Mouse (Mus musculus) myocyte (in vitro differentiated cells): Measurements from ENCODE around the gene Plscr3. TPM values are rescaled to one million over a fixed set of nuclear protein-coding genes. Genes with fewer than 3 reads are reported as not detected.
A peak's percentile ranks its signal among the peaks of the same experiment; 100 is the strongest.

Experiments
- H3K27me3 ChIP-seq: one replicate; pipeline ENCODE4 v1.6.1; 2011; ENCODE audit not compliant: control insufficient read depth, insufficient read depth, insufficient read length
- H3K36me3 ChIP-seq: one replicate; pipeline ENCODE4 v1.6.1; 2011; ENCODE audit not compliant: control insufficient read depth, insufficient read depth
- H3K4me2 ChIP-seq: one replicate; pipeline ENCODE4 v1.6.1; 2011; ENCODE audit warnings: low read depth, control low read depth
- H3K4me3 ChIP-seq: one replicate; pipeline ENCODE4 v1.5.1; 2011; ENCODE audit warnings: mild to moderate bottlenecking, control low read depth, moderate library complexity
- H3K79me2 ChIP-seq: one replicate; pipeline ENCODE4 v1.6.1; 2011; ENCODE audit not compliant: control insufficient read depth, insufficient read depth
- H3ac ChIP-seq: one replicate; pipeline ENCODE4 v1.6.1; 2011; ENCODE audit not compliant: control insufficient read depth, insufficient read length
- CEBPB ChIP-seq: IDR thresholded peaks from 2 replicates; pipeline ENCODE4 v1.6.1; 2011; ENCODE audit warnings: mild to moderate bottlenecking, moderate library complexity; ENCODE audit not compliant: poor library complexity, insufficient read depth, severe bottlenecking
- E2F4 ChIP-seq: IDR thresholded peaks from one replicate; pipeline ENCODE4 v1.6.1; 2011; ENCODE audit warnings: mild to moderate bottlenecking, control low read depth, moderate library complexity; ENCODE audit not compliant: insufficient read depth
- MAX ChIP-seq: IDR thresholded peaks from one replicate; pipeline ENCODE4 v1.6.1; 2011; ENCODE audit warnings: low read depth, mild to moderate bottlenecking, control low read depth
- MYOD1 ChIP-seq, 3 experiments: IDR thresholded peaks; one replicate each; pipeline ENCODE4 v1.6.1; 2011; ENCODE audit warnings: control low read depth in 2 of 3, low read depth in 2 of 3, mild to moderate bottlenecking in 2 of 3, moderate library complexity in 1 of 3; ENCODE audit not compliant: insufficient read length in 2 of 3, control insufficient read depth in 1 of 3
- MYOG ChIP-seq, 3 experiments: IDR thresholded peaks; one replicate each; pipeline ENCODE4 v1.6.1; 2011; ENCODE audit warnings: control low read depth in 2 of 3, low read depth in 2 of 3, mild to moderate bottlenecking in 2 of 3; ENCODE audit not compliant: insufficient read length in 2 of 3, control insufficient read depth in 1 of 3, insufficient read depth in 1 of 3
- POLR2A ChIP-seq: IDR thresholded peaks from one replicate; pipeline ENCODE4 v1.6.1; 2011; ENCODE audit warnings: low read depth, mild to moderate bottlenecking, control low read depth, moderate library complexity; ENCODE audit not compliant: insufficient read length
- POLR2AphosphoS2 ChIP-seq: IDR thresholded peaks from one replicate; pipeline ENCODE4 v1.6.1; 2011; ENCODE audit warnings: low read depth, control low read depth; ENCODE audit not compliant: insufficient read length
- REST ChIP-seq: IDR thresholded peaks from one replicate; pipeline ENCODE4 v1.6.1; 2011; ENCODE audit warnings: mild to moderate bottlenecking, control low read depth, moderate library complexity; ENCODE audit not compliant: insufficient read depth, insufficient read length
- SRF ChIP-seq: IDR thresholded peaks from one replicate; pipeline ENCODE4 v1.6.1; 2011; ENCODE audit warnings: low read depth; ENCODE audit not compliant: control insufficient read depth, insufficient read length
- TCF12 ChIP-seq: IDR thresholded peaks from one replicate; pipeline ENCODE4 v1.6.1; 2011; ENCODE audit warnings: mild to moderate bottlenecking, control low read depth; ENCODE audit not compliant: poor library complexity, insufficient read depth, severe bottlenecking
- TCF3 ChIP-seq: IDR thresholded peaks from one replicate; pipeline ENCODE4 v1.6.1; 2011; ENCODE audit warnings: low read depth, control low read depth; ENCODE audit not compliant: insufficient read length
- USF1 ChIP-seq: IDR thresholded peaks from one replicate; pipeline ENCODE4 v1.6.1; 2011; ENCODE audit warnings: low read depth, mild to moderate bottlenecking, control low read depth, moderate library complexity
- polyA plus RNA-seq: library from polyadenylated mRNA; unstranded; fragments of >200 nt; fragmentation: generic; extraction: Trizol; gene quantifications from one replicate; pipeline ENCODE4 v1.2.1, GENCODE M21; 2012; ENCODE audit warnings: missing spikeins

Gene Plscr3
- polyA plus RNA-seq, 1 experiment = 91.9 TPM

DNA sequence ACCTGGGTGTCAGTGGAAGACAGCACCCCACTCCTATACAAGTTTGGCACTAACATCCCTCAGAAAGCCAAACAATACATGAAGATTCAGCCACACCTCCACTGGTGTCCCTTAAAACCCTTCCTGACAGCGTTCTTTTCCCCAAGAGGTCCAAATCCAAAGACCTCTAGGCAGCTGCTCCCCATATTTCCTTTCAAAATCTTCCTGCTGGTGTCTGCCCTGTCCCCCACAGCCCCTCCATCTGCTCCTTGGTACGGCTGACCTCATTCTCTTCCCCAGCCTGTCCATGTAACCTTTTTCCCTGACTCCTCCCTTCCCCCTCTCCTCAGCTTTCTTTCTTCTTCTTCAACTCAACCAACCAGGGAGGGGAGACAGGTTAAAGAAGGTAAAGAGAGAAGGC, 22.7 kb upstream of the Plscr3 start:
- no peak overlapping the region for H3K4me2 ChIP-seq
- TF ChIP-seq E2F4 (no peak), MYOD1 (IDR thresholded peaks at IDR 0.05; ENCODE audit: control insufficient read depth in 1 of 3, insufficient read length in 2 of 3, low read depth in 2 of 3) (no peak), REST (no peak), SRF (no peak), CEBPB (no peak), TCF3 (no peak), MAX (no peak), TCF12 (no peak), MYOG (IDR thresholded peaks at IDR 0.05; ENCODE audit: control insufficient read depth in 1 of 3, insufficient read depth in 1 of 3, insufficient read length in 2 of 3, low read depth in 2 of 3) (no peak), POLR2A (no peak)
- H3K4me3 ChIP-seq = no peak overlapping the region
- H3K27me3 ChIP-seq = no peaks in the 10 kb centered on the region
- no peaks in the 10 kb centered on the region for H3K36me3 ChIP-seq
- H3ac ChIP-seq = no peak overlapping the region
- H3K79me2 ChIP-seq = no peaks in the 10 kb centered on the region

GRCm38 (mm10) chr11:69828832-69829231, 17.3 kb upstream of the Plscr3 start:
- no peaks in the 10 kb centered on the region for H3K79me2 ChIP-seq
- no peak for TF ChIP-seq CEBPB
- no peak overlapping the region for H3ac ChIP-seq
- H3K36me3 ChIP-seq = no peaks in the 10 kb centered on the region
- H3K4me2 ChIP-seq = no peak overlapping the region
- no peak overlapping the region for H3K4me3 ChIP-seq
- no peaks in the 10 kb centered on the region for H3K27me3 ChIP-seq

DNA sequence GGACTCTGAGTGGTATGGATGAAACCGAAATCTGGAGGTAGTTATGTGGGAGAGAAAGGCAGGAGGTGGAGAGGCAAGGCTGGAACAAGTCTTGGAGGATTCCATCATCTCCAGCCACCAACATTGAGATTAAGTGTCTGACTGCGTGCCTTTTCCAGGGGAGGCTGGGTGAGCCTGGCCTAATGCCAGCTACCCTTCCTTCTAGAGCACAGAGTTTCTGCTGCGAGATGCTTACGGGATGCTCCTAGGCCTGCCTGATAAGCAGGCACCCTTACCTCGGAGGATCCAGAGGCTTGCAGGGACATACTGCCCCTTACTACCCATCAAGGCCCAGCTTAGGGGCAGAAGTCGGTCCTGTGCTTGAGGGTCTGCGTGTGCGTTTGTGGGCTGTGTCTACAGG, 12.6 kb upstream of the Plscr3 start:
- TF ChIP-seq TCF12 (no peak), SRF (no peak)
- Histone ChIP-seq H3K4me3 (no peak overlapping the region), H3K27me3 (no peaks in the 10 kb centered on the region), H3K36me3 (no peaks in the 10 kb centered on the region), H3K79me2 (no peaks in the 10 kb centered on the region), H3ac (no peak overlapping the region), H3K4me2 (no peak overlapping the region)

DNA sequence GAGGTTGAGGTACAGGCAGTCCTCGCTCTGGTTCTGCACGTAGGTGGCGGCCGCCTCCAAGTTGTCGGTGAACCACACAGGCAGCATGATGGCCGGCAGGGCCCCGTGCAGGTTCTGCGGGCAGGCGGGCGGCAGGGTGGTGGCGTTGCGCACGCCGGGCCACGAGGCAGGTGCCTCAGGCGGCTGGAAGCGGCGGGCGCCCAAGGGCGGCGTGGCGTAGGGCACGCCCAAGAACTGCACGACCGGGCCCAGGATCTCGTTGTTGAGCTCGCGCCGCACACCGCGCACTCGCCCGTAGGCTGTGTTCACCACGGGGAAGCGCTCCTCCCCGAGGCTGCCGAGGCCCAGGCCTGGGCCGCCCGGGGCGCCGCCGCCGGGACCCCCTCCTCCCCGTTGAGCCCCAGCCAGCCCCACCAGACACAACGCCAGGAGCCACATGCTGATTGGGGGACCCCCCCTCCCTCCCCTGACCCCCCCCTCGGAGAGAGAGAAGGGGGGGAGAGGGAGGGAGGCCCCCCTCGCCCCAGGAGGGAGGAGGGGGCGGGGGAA, 12.1 kb upstream of the Plscr3 start:
- H3K79me2 ChIP-seq = no peaks in the 10 kb centered on the region
- no peak overlapping the region for H3K4me3 ChIP-seq
- TF ChIP-seq TCF3 = no peak
- TF ChIP-seq TCF12 = no peak
- TF ChIP-seq POLR2AphosphoS2 = no peak
- no peak for TF ChIP-seq CEBPB
- TF ChIP-seq E2F4 = no peak
- no peak for TF ChIP-seq MYOD1 (IDR thresholded peaks at IDR 0.05; ENCODE audit: control insufficient read depth in 1 of 3, insufficient read length in 2 of 3, low read depth in 2 of 3)
- TF ChIP-seq MYOG (IDR thresholded peaks at IDR 0.05; ENCODE audit: control insufficient read depth in 1 of 3, insufficient read depth in 1 of 3, insufficient read length in 2 of 3, low read depth in 2 of 3) = no peak
- TF ChIP-seq USF1 = no peak
- no peak for TF ChIP-seq SRF
- TF ChIP-seq REST = no peak
- TF ChIP-seq MAX = no peak
- TF ChIP-seq POLR2A = no peak
- no peaks in the 10 kb centered on the region for H3K36me3 ChIP-seq
- H3K27me3 ChIP-seq = no peaks in the 10 kb centered on the region
- no peak overlapping the region for H3ac ChIP-seq
- H3K4me2 ChIP-seq = no peak overlapping the region

DNA sequence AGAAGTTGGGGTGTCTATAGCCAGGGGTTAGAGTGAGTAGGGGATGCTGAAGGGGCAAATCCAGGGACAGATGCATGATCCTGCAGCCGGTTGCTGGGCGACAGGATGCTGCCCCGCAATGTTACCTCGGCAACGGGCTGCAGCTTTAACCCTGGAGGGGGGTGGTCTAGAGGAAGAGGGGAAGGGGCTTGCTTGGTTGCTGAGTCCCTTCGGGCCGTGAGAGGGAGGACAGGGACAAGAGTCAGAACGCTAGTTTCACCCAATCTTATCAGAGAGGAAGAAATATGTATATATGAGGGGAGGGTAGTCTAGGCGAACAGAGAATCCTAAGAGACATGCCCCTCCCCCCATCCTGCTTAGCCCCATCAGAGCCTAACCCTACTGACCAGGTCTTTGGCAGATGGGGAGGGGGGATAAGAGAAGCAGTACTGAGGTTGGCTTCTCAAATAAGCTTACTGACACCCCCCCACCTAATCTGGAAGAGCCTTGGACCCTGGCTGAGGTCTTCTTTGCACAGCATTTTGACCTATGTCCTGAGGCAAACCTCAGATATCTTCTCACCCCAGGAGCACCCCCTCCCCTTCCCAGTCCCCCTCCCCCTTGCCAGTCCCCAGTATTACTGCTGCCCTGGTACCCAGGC, 10.7 kb upstream of the Plscr3 start:
- Histone ChIP-seq H3K4me3 (no peak overlapping the region), H3K4me2 (no peak overlapping the region), H3K79me2 (no peaks in the 10 kb centered on the region), H3K27me3 (no peaks in the 10 kb centered on the region), H3K36me3 (no peaks in the 10 kb centered on the region), H3ac (no peak overlapping the region)
- TF ChIP-seq REST = no peak

- peak overlapping the region; percentile 39 for H3K4me3 ChIP-seq
- no peaks in the 10 kb centered on the region for H3K79me2 ChIP-seq
- H3K4me2 ChIP-seq = peak overlapping the region; percentile 86
- TF ChIP-seq CEBPB (no peak), TCF12 (no peak), POLR2AphosphoS2 (no peak), REST (no peak), USF1 (no peak), SRF (no peak), MAX (no peak), E2F4 (no peak), TCF3 (no peak), MYOG (IDR thresholded peaks at IDR 0.05; ENCODE audit: control insufficient read depth in 1 of 3, insufficient read depth in 1 of 3, insufficient read length in 2 of 3, low read depth in 2 of 3) (no peak), MYOD1 (IDR thresholded peaks at IDR 0.05; ENCODE audit: control insufficient read depth in 1 of 3, insufficient read length in 2 of 3, low read depth in 2 of 3) (no peak), POLR2A (no peak)
- H3K27me3 ChIP-seq = no peaks in the 10 kb centered on the region
- H3K36me3 ChIP-seq = no peaks in the 10 kb centered on the region
- H3ac ChIP-seq = no peak overlapping the region
Measured at GRCm38 (mm10) chr11:69835966-69836335, 10.2 kb upstream of the Plscr3 start.
